Mouse (Mus musculus): ENCODE measurements around the gene Ntf3.

DNA sequence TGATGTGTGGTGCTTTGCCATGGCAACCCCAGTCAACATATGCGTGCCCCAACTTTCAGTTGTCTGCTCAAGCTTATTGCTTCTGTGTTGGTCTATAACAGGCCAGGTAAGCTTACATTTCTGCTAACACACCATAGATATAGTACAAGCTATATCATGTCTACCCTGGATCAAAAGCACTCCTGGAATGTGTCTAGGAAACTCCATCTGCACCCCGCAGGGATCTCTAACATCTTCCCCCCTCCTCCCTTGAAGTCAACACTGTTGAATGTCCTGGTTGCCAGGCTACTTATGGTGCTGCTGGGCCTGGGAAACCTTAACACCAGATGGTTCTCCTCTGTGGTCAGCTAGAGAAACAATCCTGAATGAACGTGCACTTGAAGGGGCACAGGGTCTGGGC, 24.0 kb downstream of the Ntf3 start:
- TF ChIP-seq POLR2A (IDR thresholded peaks at IDR 0.05; ENCODE audit: borderline replicate concordance, extremely low read depth, low read depth, low read length) (no peak), CTCF (IDR thresholded peaks at IDR 0.05; ENCODE audit: insufficient read depth, low read length) (no peak)

Data from lung, adult 2 months (tissue).